ENCODE assay signal across 8 mouse cellular contexts in the genomic region with DNA sequence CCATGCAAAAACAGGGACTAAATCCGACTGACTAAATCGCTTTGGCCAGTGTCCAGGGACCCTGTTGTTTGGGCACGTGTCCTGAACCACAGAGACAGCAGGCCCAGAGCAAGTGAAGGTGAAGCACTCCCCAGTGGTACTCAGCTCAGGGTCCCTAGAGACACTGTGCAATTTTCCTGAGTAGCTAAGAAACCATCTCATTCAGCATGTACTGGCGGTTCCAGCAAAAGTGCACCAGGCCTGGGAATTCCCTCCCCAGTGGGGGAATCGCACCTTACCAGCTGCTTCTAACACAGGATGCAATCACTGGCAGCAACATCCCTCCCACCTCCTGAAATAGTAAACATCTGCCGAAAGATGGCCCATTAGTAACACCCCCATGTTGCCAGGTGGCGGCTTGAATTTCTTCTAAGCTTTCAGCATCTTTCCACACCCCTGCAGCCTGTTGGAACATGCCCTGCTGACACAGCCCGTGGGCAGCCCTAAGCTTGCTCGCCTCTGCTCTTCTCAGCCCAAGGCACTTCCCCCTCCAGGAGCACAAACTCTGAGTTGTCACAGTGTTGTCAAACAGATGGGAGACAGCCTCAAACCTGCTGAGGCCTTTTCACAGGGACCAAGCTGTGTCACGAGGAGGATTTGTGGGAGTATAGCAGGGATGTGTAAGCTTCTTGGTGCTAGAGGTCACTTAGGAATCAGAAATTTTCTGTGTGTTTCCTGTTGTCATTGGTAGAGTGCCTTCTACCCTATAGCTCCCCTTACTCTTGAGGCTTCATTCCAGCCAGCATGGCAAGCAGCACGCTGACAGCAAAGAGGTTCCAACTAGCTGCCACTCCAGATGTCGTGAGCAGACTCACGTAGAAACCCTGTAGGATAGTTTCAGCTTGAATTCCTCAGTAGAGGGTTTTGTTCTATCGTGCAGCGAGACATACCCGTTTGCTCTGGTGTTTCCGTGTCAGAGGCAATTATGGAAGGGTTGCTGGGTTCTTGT.
A peak's percentile ranks its signal among the peaks of the same experiment; 100 is the strongest.
DNase-seq lines count a peak whose midpoint lies in the region.

No protein-coding gene starts in this region.

- intact Hi-C loops in gastrocnemius, postnatal 36 days (cut with DNase I), result no loop called here

- 30% methylated on average over 17 of the region's 17 CpGs for WGBS in limb, embryonic 10.5 days

- no peaks in the 10 kb centered on the region for H3K9me3 ChIP-seq in limb, embryonic 10.5 days (replicated peaks)

- H3K27me3 ChIP-seq in limb, embryonic 10.5 days (ENCODE audit: low read depth, poor library complexity, severe bottlenecking), result no peaks in the 10 kb centered on the region

- H3K27ac ChIP-seq in limb, embryonic 10.5 days, result no peak overlapping the region

- H3K4me1 ChIP-seq in limb, embryonic 10.5 days, result peaks cover 15% of the 10 kb centered on the region

- H3K4me3 ChIP-seq in limb, embryonic 10.5 days, result no peak overlapping the region

- peak; percentile 4 for DNase-seq in gastrocnemius, postnatal 10 days
- no peak for DNase-seq in gastrocnemius, postnatal 36 days
- DNase-seq in brain, adult 2 months (ENCODE audit: low read depth, low spot score), result peak; percentile 86
- DNase-seq in forelimb bud, embryonic 11.5 days (ENCODE audit: low read depth, low spot score), result peak; percentile 48
- peak; percentile 46 for DNase-seq in limb, embryonic 10.5 days (ENCODE audit: low spot score)
- no peak for DNase-seq in adrenal gland, postnatal 36 days
- no peak for DNase-seq in layer of hippocampus, adult 8-10 months (ENCODE audit: low spot score in 2 of 2)
- DNase-seq in c-Kit-positive CD71-positive TER-119-positive erythroid progenitor cells, embryonic 14.5 days (ENCODE audit: low spot score), result no peak

- no peaks in the 10 kb centered on the region for H3K36me3 ChIP-seq in limb, embryonic 10.5 days

Comparison
In these comparisons a context has a peak if more than half of its experiments do, and no peak if none do; other contexts are left out.
1. DNase-seq: peak in gastrocnemius, postnatal 10 days (single experiment), brain, adult 2 months (single experiment), forelimb bud, embryonic 11.5 days (single experiment) and limb, embryonic 10.5 days (single experiment); none in gastrocnemius, postnatal 36 days (0 of 2), adrenal gland, postnatal 36 days (0 of 2), layer of hippocampus, adult 8-10 months (0 of 2) and c-Kit-positive CD71-positive TER-119-positive erythroid progenitor cells, embryonic 14.5 days (single experiment).